Mouse (Mus musculus) embryo, embryonic 11 days (tissue): ENCODE measurements around the gene Sema3g.

Experiments used
- DNase-seq: peaks from one replicate; pipeline ENCODE4 v3.0.0-alpha.2; 2015

Gene Sema3g

GRCm38 (mm10) chr14:31197547-31198516, 19.8 kb upstream of the Sema3g start:
- DNase-seq, result no peak

- DNase-seq, result no peak
These were observed 18.1 kb upstream of the Sema3g start for GRCm38 (mm10) chr14:31199599-31199998.

GRCm38 (mm10) chr14:31200038-31200437, 17.6 kb upstream of the Sema3g start:
- no peak for DNase-seq

- DNase-seq, result no peak
These were observed 12.8 kb upstream of the Sema3g start for GRCm38 (mm10) chr14:31204844-31205243.

GRCm38 (mm10) chr14:31205244-31205561, 12.5 kb upstream of the Sema3g start:
- peak; percentile 49 for DNase-seq

GRCm38 (mm10) chr14:31205562-31206467, 11.8 kb upstream of the Sema3g start:
- DNase-seq, result peak; percentile 62

GRCm38 (mm10) chr14:31206472-31206981, 11.1 kb upstream of the Sema3g start:
- DNase-seq, result peak; percentile 99

GRCm38 (mm10) chr14:31207070-31207830, 10.4 kb upstream of the Sema3g start:
- DNase-seq, result no peak

GRCm38 (mm10) chr14:31208084-31208483, 9.6 kb upstream of the Sema3g start, which contains the start of gene Tnnc1:
Tnnc1 (plus strand) TSS chr14:31208312.
- DNase-seq, result no peak

GRCm38 (mm10) chr14:31209133-31209557, 8.5 kb upstream of the Sema3g start:
- DNase-seq, result no peak

- no peak for DNase-seq
These were observed 5.8 kb upstream of the Sema3g start for GRCm38 (mm10) chr14:31211854-31212253.

GRCm38 (mm10) chr14:31212499-31212898, 5.2 kb upstream of the Sema3g start:
- no peak for DNase-seq

- no peak for DNase-seq
These were observed 3.8 kb upstream of the Sema3g start for GRCm38 (mm10) chr14:31213868-31214267.

GRCm38 (mm10) chr14:31214684-31215083, 3.0 kb upstream of the Sema3g start:
- no peak for DNase-seq

GRCm38 (mm10) chr14:31215157-31216002, 2.3 kb upstream of the Sema3g start:
- DNase-seq, result peak; percentile 80

GRCm38 (mm10) chr14:31216846-31217245, 814 bp upstream of the Sema3g start, which contains the start of gene Nisch:
Nisch (minus strand) TSS chr14:31216946.
- DNase-seq, result no peak

GRCm38 (mm10) chr14:31226978-31227377, 9.3 kb downstream of the Sema3g start:
- DNase-seq, result no peak

- DNase-seq, result no peak
These were observed 10.6 kb downstream of the Sema3g start for GRCm38 (mm10) chr14:31228234-31228633.

- no peak for DNase-seq
These were observed 12.8 kb downstream of the Sema3g start for GRCm38 (mm10) chr14:31230442-31230841.

- DNase-seq, result no peak
These were observed 14.9 kb downstream of the Sema3g start for GRCm38 (mm10) chr14:31232404-31233069.
